Mouse (Mus musculus) erythroblast, embryonic 14.5 days (primary cell): ENCODE results near the gene Gpsm3. TPM values are rescaled to one million over a fixed set of nuclear protein-coding genes. Genes with fewer than 3 reads are reported as not detected.

Source experiments
- H3K27me3 ChIP-seq: 2 replicates; pipeline ENCODE4 v1.6.1; 2012; ENCODE audit warnings: inconsistent platforms; ENCODE audit not compliant: control insufficient read depth
- H3K36me3 ChIP-seq: 2 replicates; pipeline ENCODE4 v1.6.1; 2012; ENCODE audit warnings: mild to moderate bottlenecking, inconsistent platforms; ENCODE audit not compliant: control insufficient read depth
- H3K4me1 ChIP-seq: 2 replicates; pipeline ENCODE4 v1.6.1; 2012; ENCODE audit warnings: inconsistent platforms; ENCODE audit not compliant: control insufficient read depth
- H3K4me3 ChIP-seq: replicated peaks from 2 replicates; pipeline ENCODE3; 2012; ENCODE audit warnings: moderate library complexity, mild to moderate bottlenecking, inconsistent platforms
- H3K9me3 ChIP-seq: 2 replicates; pipeline ENCODE4 v1.6.1; 2012; ENCODE audit warnings: low read length, inconsistent platforms, mixed read lengths; ENCODE audit not compliant: control insufficient read depth
- GATA1 ChIP-seq: IDR thresholded peaks from 2 replicates; pipeline ENCODE4 v1.6.1; 2012; ENCODE audit warnings: low read length, inconsistent platforms, mixed read lengths
- TAL1 ChIP-seq: IDR thresholded peaks from 3 replicates; pipeline ENCODE4 v1.6.1; 2012; ENCODE audit warnings: low read length, inconsistent platforms, mixed read lengths
- polyA plus RNA-seq: library from polyadenylated mRNA; stranded (reverse); fragments of >175 nt; gene quantifications from 2 replicates; pipeline ENCODE4 v1.2.3, GENCODE M21; 2012

Gpsm3 gene
- polyA plus RNA-seq, 1 experiment: 1.2 TPM

GRCm38 (mm10) chr17:34630761-34631301 lies 41.2 kb downstream of the Gpsm3 start:
- H3K36me3 ChIP-seq: no peaks in the 10 kb centered on the region
- peaks cover 81% of the 10 kb centered on the region for H3K27me3 ChIP-seq
- H3K4me1 ChIP-seq: peaks cover 35% of the 10 kb centered on the region
- peaks cover 3% of the 10 kb centered on the region; the same call in 1 of the 2 replicates for H3K9me3 ChIP-seq
- H3K4me3 ChIP-seq: no peak overlapping the region
- no peak for TF ChIP-seq GATA1
- no peak for TF ChIP-seq TAL1

- no peak overlapping the region for H3K4me3 ChIP-seq
- no peaks in the 10 kb centered on the region for H3K36me3 ChIP-seq
Observed at GRCm38 (mm10) chr17:34631647-34632046, 42.0 kb downstream of the Gpsm3 start.

GRCm38 (mm10) chr17:34632261-34632691 lies 42.7 kb downstream of the Gpsm3 start:
- TF ChIP-seq GATA1 (no peak), TAL1 (no peak)
- Histone ChIP-seq H3K27me3 (peaks cover 72% of the 10 kb centered on the region), H3K4me1 (peaks cover 21% of the 10 kb centered on the region), H3K36me3 (no peaks in the 10 kb centered on the region), H3K4me3 (peak overlapping the region; percentile 37), H3K9me3 (peaks cover 3% of the 10 kb centered on the region; the same call in 1 of the 2 replicates)

More at GRCm38 (mm10) chr17:34631647-34632046, 42.0 kb downstream of the Gpsm3 start:
- H3K27me3 ChIP-seq: peaks cover 79% of the 10 kb centered on the region
- H3K4me1 ChIP-seq: peaks cover 26% of the 10 kb centered on the region
- H3K9me3 ChIP-seq: peaks cover 3% of the 10 kb centered on the region; the same call in 1 of the 2 replicates
- TF ChIP-seq GATA1 (no peak), TAL1 (no peak)

GRCm38 (mm10) chr17:34635671-34636070 lies 46.1 kb downstream of the Gpsm3 start:
- peaks cover 3% of the 10 kb centered on the region; the same call in 1 of the 2 replicates for H3K9me3 ChIP-seq
- H3K36me3 ChIP-seq: no peaks in the 10 kb centered on the region
- H3K4me1 ChIP-seq: peaks cover 13% of the 10 kb centered on the region
- no peak overlapping the region for H3K4me3 ChIP-seq
- H3K27me3 ChIP-seq: peaks cover 49% of the 10 kb centered on the region
- TF ChIP-seq TAL1 (no peak), GATA1 (no peak)

- Histone ChIP-seq H3K36me3 (no peaks in the 10 kb centered on the region), H3K9me3 (no peaks in the 10 kb centered on the region), H3K27me3 (peaks cover 44% of the 10 kb centered on the region), H3K4me1 (peaks cover under 1% of the 10 kb centered on the region), H3K4me3 (no peak overlapping the region)
- TF ChIP-seq TAL1: no peak
- no peak for TF ChIP-seq GATA1
Observed at GRCm38 (mm10) chr17:34637459-34637858, 47.9 kb downstream of the Gpsm3 start.

GRCm38 (mm10) chr17:34639461-34640255 lies 50.1 kb downstream of the Gpsm3 start:
- Histone ChIP-seq H3K27me3 (peaks cover 31% of the 10 kb centered on the region), H3K9me3 (no peaks in the 10 kb centered on the region), H3K36me3 (no peaks in the 10 kb centered on the region), H3K4me1 (peaks cover 5% of the 10 kb centered on the region), H3K4me3 (no peak overlapping the region)
- TF ChIP-seq GATA1 (no peak), TAL1 (no peak)

GRCm38 (mm10) chr17:34640778-34641601 lies 51.4 kb downstream of the Gpsm3 start:
- peaks cover 26% of the 10 kb centered on the region for H3K27me3 ChIP-seq
- no peak overlapping the region for H3K4me3 ChIP-seq
- no peaks in the 10 kb centered on the region; the same call in 1 of the 2 replicates for H3K36me3 ChIP-seq
- no peaks in the 10 kb centered on the region for H3K9me3 ChIP-seq
- no peak for TF ChIP-seq GATA1
- no peak for TF ChIP-seq TAL1
- peaks cover 18% of the 10 kb centered on the region for H3K4me1 ChIP-seq

Other genes starting within 250 kb of the Gpsm3 start
- not detected in 2 replicates for gene Btnl2, start 235.0 kb upstream of the Gpsm3 start, polyA plus RNA-seq
- not detected in 2 replicates for gene Btnl1, start 212.7 kb upstream of the Gpsm3 start, polyA plus RNA-seq
- gene BC051142, start 191.0 kb upstream of the Gpsm3 start, polyA plus RNA-seq: not detected in 2 replicates
- 0.02 TPM in 1 of 2 replicates, not detected in the other for gene Btnl4, start 112.5 kb upstream of the Gpsm3 start, polyA plus RNA-seq
- gene Btnl6, start 72.5 kb upstream of the Gpsm3 start, polyA plus RNA-seq: not detected in 2 replicates
- 0.16 and 0.17 TPM in 2 replicates for gene Notch4, start 25.5 kb upstream of the Gpsm3 start, polyA plus RNA-seq
- 11.4 and 11.5 TPM in 2 replicates for gene Pbx2, start 1.5 kb downstream of the Gpsm3 start, polyA plus RNA-seq
- 0.33 and 0.46 TPM in 2 replicates for gene Ager, start 8.1 kb downstream of the Gpsm3 start, polyA plus RNA-seq
- gene Rnf5, start 13.9 kb downstream of the Gpsm3 start, polyA plus RNA-seq: 16.2 and 16.8 TPM in 2 replicates
- 16.1 and 18.7 TPM in 2 replicates for gene Agpat1, start 14.5 kb downstream of the Gpsm3 start, polyA plus RNA-seq
- gene Egfl8, start 26.2 kb downstream of the Gpsm3 start, polyA plus RNA-seq: 0.03 and 0.05 TPM in 2 replicates
- 1.4 and 1.7 TPM in 2 replicates for gene Ppt2, start 38.7 kb downstream of the Gpsm3 start, polyA plus RNA-seq
- gene Prrt1, start 39.7 kb downstream of the Gpsm3 start, polyA plus RNA-seq: not detected in 2 replicates
- gene Fkbpl, start 55.0 kb downstream of the Gpsm3 start, polyA plus RNA-seq: 0.48 and 0.56 TPM in 2 replicates
- gene Atf6b, start 57.3 kb downstream of the Gpsm3 start, polyA plus RNA-seq: 7.7 and 7.8 TPM in 2 replicates
- gene Tnxb, start 80.7 kb downstream of the Gpsm3 start, polyA plus RNA-seq: under 0.01 TPM in 1 of 2 replicates, not detected in the other
- gene C4b, start 154.1 kb downstream of the Gpsm3 start, polyA plus RNA-seq: 0.05 TPM in 1 of 2 replicates, not detected in the other
- gene Cyp21a1, start 214.8 kb downstream of the Gpsm3 start, polyA plus RNA-seq: not detected in 2 replicates
- 6.3 and 6.7 TPM in 2 replicates for gene Stk19, start 247.1 kb downstream of the Gpsm3 start, polyA plus RNA-seq
- gene Dxo, start 247.2 kb downstream of the Gpsm3 start, polyA plus RNA-seq: 15.3 and 22.0 TPM in 2 replicates